In the genomic region with DNA sequence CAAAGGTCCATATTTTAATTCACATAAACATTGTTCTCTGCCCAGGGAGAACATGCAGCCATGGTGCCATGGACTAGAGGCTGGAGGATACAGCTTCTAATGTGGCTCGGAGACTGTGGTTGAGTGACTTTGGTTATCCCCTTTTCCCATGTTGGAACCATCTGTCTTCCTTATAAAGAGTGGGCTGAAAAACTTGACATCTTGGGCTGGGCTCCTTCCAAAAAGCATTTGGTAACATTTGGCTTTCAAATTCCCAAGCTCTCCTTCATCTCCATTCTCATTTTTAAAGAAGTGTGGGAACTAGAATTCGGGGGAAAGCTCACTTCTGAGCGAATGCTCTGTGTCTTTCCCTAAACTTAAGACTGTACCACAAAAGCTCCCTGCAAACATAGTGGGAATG, we compare ENCODE assay signal across 24 mouse cellular contexts. TPM values are rescaled to one million over a fixed set of nuclear protein-coding genes. Genes with fewer than 3 reads are reported as not detected.
A peak's percentile ranks its signal among the peaks of the same experiment; 100 is the strongest.
DNase-seq lines count a peak whose midpoint lies in the region; ATAC-seq lines count a peak whose summit lies in the region.
"Had no signal": no experiment of that assay in that cellular context is flagged by ENCODE, and none has a peak within 500 bp of the region (broad histone marks: within the 10 kb centered on the region; RNA-seq: fewer than 3 reads in every experiment).

No protein-coding gene starts in this region.

- no peaks in the 10 kb centered on the region for H3K9me3 ChIP-seq in embryonic facial prominence, embryonic 14.5 days (ENCODE audit: control insufficient read depth, low read length)
- no peaks in the 10 kb centered on the region for H3K9me3 ChIP-seq in embryonic facial prominence, embryonic 10.5 days
- H3K9me3 ChIP-seq: embryonic facial prominence, embryonic 13.5 days; forebrain, embryonic 10.5 days; forebrain, embryonic 12.5 days; forebrain, embryonic 15.5 days had no signal

- no peak for ATAC-seq in embryonic facial prominence, embryonic 14.5 days (ENCODE audit: low read depth)
- peak; percentile 64 for ATAC-seq in frontal cortex, adult (ENCODE audit: low TSS enrichment)
- ATAC-seq in erythroid progenitor cell, adult 5-6 weeks (replicated peaks; ENCODE audit: low FRiP score, poor library complexity, severe bottlenecking) = no peak
- ATAC-seq: CD4-positive, CD25-positive, alpha-beta regulatory T cell, adult 4 months; forebrain, embryonic 15.5 days; Patski had no signal

- no peaks in the 10 kb centered on the region for H3K27me3 ChIP-seq in embryonic facial prominence, embryonic 14.5 days (replicated peaks; ENCODE audit: control insufficient read depth, insufficient read depth, low read length)
- no peaks in the 10 kb centered on the region for H3K27me3 ChIP-seq in embryonic facial prominence, embryonic 10.5 days (replicated peaks; ENCODE audit: low read depth, poor library complexity, severe bottlenecking)
- H3K27me3 ChIP-seq: embryonic facial prominence, embryonic 13.5 days; forebrain, embryonic 12.5 days; forebrain, embryonic 15.5 days; Patski had no signal

- no peak overlapping the region for H3K27ac ChIP-seq in embryonic facial prominence, embryonic 14.5 days (replicated peaks; ENCODE audit: low read depth, low read length)
- no peak overlapping the region for H3K27ac ChIP-seq in embryonic facial prominence, embryonic 10.5 days (replicated peaks)
- H3K27ac ChIP-seq: embryonic facial prominence, embryonic 13.5 days; forebrain, embryonic 10.5 days; forebrain, embryonic 12.5 days; forebrain, embryonic 15.5 days had no signal

- H3K36me3 ChIP-seq in embryonic facial prominence, embryonic 14.5 days (ENCODE audit: control insufficient read depth, insufficient read depth, low read length) = no peaks in the 10 kb centered on the region
- no peaks in the 10 kb centered on the region for H3K36me3 ChIP-seq in embryonic facial prominence, embryonic 10.5 days (replicated peaks)
- H3K36me3 ChIP-seq: embryonic facial prominence, embryonic 13.5 days; forebrain, embryonic 10.5 days; forebrain, embryonic 12.5 days; forebrain, embryonic 15.5 days; G1E had no signal

- 61% methylated on average over 3 of the region's 3 CpGs for WGBS in embryonic facial prominence, embryonic 14.5 days
- WGBS in embryonic facial prominence, embryonic 10.5 days = 86% methylated on average over 3 of the region's 3 CpGs

- no peak overlapping the region for H3K4me3 ChIP-seq in embryonic facial prominence, embryonic 14.5 days (ENCODE audit: low read depth, low read length)
- no peak overlapping the region for H3K4me3 ChIP-seq in embryonic facial prominence, embryonic 10.5 days
- H3K4me3 ChIP-seq: embryonic facial prominence, embryonic 13.5 days; forebrain, embryonic 10.5 days; forebrain, embryonic 12.5 days; forebrain, embryonic 15.5 days had no signal

- H3K4me1 ChIP-seq in embryonic facial prominence, embryonic 14.5 days (ENCODE audit: control insufficient read depth, insufficient read depth, low read length) = peaks cover 5% of the 10 kb centered on the region; the same call in 1 of the 2 replicates
- H3K4me1 ChIP-seq in embryonic facial prominence, embryonic 10.5 days = peaks cover 7% of the 10 kb centered on the region
- H3K4me1 ChIP-seq: forebrain, embryonic 12.5 days; forebrain, embryonic 15.5 days had no signal

- no peak overlapping the region for H3K4me2 ChIP-seq in embryonic facial prominence, embryonic 14.5 days (ENCODE audit: low read depth, low read length)
- H3K4me2 ChIP-seq: embryonic facial prominence, embryonic 13.5 days; forebrain, embryonic 12.5 days; forebrain, embryonic 15.5 days had no signal

- DNase-seq in embryonic facial prominence, embryonic 14.5 days (ENCODE audit: low spot score) = peak; percentile 31
- DNase-seq in embryonic facial prominence, embryonic 10.5 days (ENCODE audit: low spot score) = no peak
- no peak for DNase-seq in frontal cortex, postnatal 14 days (ENCODE audit: low spot score in 2 of 2)
- DNase-seq in right cerebral cortex, adult 18-20 months = peak; percentile 17
- no peak for DNase-seq in right cerebral cortex, postnatal 4 days
- DNase-seq: adrenal gland, adult 2 months; adrenal gland, postnatal 10 days; adrenal gland, postnatal 25 days; B cell, adult 2 months; cerebellum, adult 11-12 months; cerebellum, adult 2 months; cerebellum, adult 9-10 months; cerebellum, postnatal 10 days; cerebellum, postnatal 25 days had no signal

- no peak overlapping the region for H3K9ac ChIP-seq in embryonic facial prominence, embryonic 14.5 days (ENCODE audit: low read depth, low read length)
- H3K9ac ChIP-seq: embryonic facial prominence, embryonic 13.5 days; forebrain, embryonic 12.5 days; forebrain, embryonic 15.5 days had no signal

RNA-seq across cellular contexts. Expression of gene Cxcl12, which starts 50.3 kb away (rescaled TPM):
- 190 and 226 TPM in 2 replicates for polyA plus RNA-seq in embryonic facial prominence, embryonic 14.5 days (2014; fragmentation: Nextera tagmentation; extraction: Ambion mirVana)
- 101 and 126 TPM in 2 replicates for polyA plus RNA-seq in embryonic facial prominence, embryonic 10.5 days (2016; fragmentation: Nextera tagmentation; extraction: Ambion mirVana)
- 29.9 and 55.8 TPM in 2 replicates for total RNA-seq in erythroid progenitor cell, adult 5-6 weeks (2015; ENCODE audit: low replicate concordance)
- total RNA-seq in erythroid progenitor cell, adult 5-6 weeks (2017; ENCODE audit: low replicate concordance) = 24.8 and 25.4 TPM in 2 replicates
- total RNA-seq: CH12.LX had no signal
- polyA plus RNA-seq: CD4-positive, CD25-positive, alpha-beta regulatory T cell, adult 4 months; G1E had no signal

Comparison
In these comparisons a context has a peak if more than half of its experiments do, and no peak if none do; other contexts are left out.
1. DNase-seq: peak in embryonic facial prominence, embryonic 14.5 days (single experiment) and right cerebral cortex, adult 18-20 months (single experiment); none in embryonic facial prominence, embryonic 10.5 days (single experiment), frontal cortex, postnatal 14 days (0 of 2) and right cerebral cortex, postnatal 4 days (single experiment).